Mouse (Mus musculus): ENCODE measurements around the gene Prkg1. TPM values are rescaled to one million over a fixed set of nuclear protein-coding genes. Genes with fewer than 3 reads are reported as not detected.

Prkg1 gene
- polyA plus RNA-seq, 1 experiment from 2014 or later = 4.9 TPM

DNA sequence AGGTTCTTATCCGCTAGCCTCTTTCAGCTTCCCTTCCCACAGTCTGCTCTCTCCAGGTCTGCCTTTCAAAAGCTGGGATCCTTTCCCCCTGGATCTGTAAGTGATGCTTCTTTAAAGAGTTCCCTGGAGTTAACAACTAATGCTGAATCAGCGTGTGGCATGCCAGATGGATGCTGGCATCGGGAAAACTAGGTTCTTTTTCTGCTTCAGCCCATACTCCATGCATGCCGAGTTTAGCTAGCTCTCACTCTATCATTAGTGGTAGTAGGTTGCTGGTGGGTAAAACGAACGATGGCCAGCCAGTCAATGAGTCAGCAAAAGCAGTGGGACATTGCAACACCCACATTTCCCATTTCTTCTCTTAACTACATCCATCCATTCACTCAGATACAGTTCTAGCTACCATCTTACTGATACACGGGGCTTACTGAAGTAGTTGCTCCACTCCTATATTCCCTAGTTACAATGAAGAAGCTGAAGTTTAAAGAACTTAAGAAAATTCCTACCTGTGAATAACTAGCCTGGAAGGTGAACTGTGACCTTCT lies 935.5 kb downstream of the Prkg1 start:
- Histone ChIP-seq H3K4me3 (ENCODE audit: low read depth, low read length) (no peak overlapping the region), H3K4me1 (ENCODE audit: control insufficient read depth, insufficient read depth, low read length) (no peaks in the 10 kb centered on the region), H3K36me3 (ENCODE audit: control insufficient read depth, insufficient read depth, low read length) (no peaks in the 10 kb centered on the region), H3K4me2 (ENCODE audit: low read length) (no peak overlapping the region), H3K27me3 (ENCODE audit: control insufficient read depth, insufficient read depth, low read depth, low read length) (no peaks in the 10 kb centered on the region), H3K27ac (ENCODE audit: low read length) (no peak overlapping the region), H3K9ac (ENCODE audit: low read depth, low read length) (no peak overlapping the region), H3K9me3 (replicated peaks; ENCODE audit: control insufficient read depth, low read length, poor library complexity, severe bottlenecking) (peaks cover 2% of the 10 kb centered on the region; the same call in 1 of the 2 replicates)
- 87% methylated on average over 7 of the region's 7 CpGs for WGBS
- no peak for ATAC-seq

DNA sequence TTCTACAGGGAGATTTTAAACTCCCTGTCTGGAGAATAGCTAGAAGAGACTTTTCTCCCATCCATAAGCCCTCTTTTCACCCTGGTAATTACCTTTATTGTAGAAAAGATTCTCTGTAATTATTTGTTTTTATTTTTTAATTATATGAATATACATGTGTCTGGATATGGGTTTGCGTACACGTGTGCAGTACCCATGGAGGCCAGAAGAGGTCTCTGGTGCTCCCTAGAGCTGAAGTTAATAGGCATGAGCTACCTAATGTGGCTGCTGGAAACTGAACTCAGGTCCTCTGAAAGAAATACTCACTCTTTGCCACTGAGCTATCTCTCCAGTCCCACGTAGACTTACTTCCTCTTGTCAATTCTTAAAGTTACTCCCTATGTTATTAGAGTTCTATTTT lies 937.0 kb downstream of the Prkg1 start:
- Histone ChIP-seq H3K4me1 (ENCODE audit: control insufficient read depth, insufficient read depth, low read length) (no peaks in the 10 kb centered on the region), H3K27ac (ENCODE audit: low read length) (no peak overlapping the region), H3K4me3 (ENCODE audit: low read depth, low read length) (no peak overlapping the region), H3K9me3 (replicated peaks; ENCODE audit: control insufficient read depth, low read length, poor library complexity, severe bottlenecking) (peaks cover 2% of the 10 kb centered on the region; the same call in 1 of the 2 replicates), H3K4me2 (ENCODE audit: low read length) (no peak overlapping the region), H3K9ac (ENCODE audit: low read depth, low read length) (no peak overlapping the region), H3K27me3 (ENCODE audit: control insufficient read depth, insufficient read depth, low read depth, low read length) (no peaks in the 10 kb centered on the region), H3K36me3 (ENCODE audit: control insufficient read depth, insufficient read depth, low read length) (no peaks in the 10 kb centered on the region)
- 86% methylated on average over 3 of the region's 3 CpGs for WGBS
- no peak for ATAC-seq

DNA sequence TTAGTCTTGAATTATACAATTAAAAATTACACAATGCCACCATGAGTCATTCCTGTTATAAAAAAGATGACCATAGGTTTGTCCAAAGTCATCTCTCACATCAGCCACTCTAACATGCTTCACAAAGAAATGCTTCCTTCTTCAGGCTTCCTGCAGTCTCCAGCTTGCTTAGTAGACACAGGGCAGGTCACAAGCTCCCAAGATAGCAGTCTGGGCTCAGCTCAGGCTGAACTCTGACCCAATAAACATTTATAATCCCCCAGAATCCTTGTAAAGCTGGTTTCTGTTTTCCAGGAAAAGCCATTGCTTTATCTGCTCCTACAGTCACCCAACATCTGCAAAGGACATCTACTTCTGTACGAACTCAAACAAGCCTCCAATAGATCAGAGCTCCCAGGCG lies 938.7 kb downstream of the Prkg1 start:
- Histone ChIP-seq H3K9me3 (replicated peaks; ENCODE audit: control insufficient read depth, low read length, poor library complexity, severe bottlenecking) (peaks cover 2% of the 10 kb centered on the region; the same call in 1 of the 2 replicates), H3K4me1 (ENCODE audit: control insufficient read depth, insufficient read depth, low read length) (no peaks in the 10 kb centered on the region), H3K4me3 (ENCODE audit: low read depth, low read length) (no peak overlapping the region), H3K27me3 (ENCODE audit: control insufficient read depth, insufficient read depth, low read depth, low read length) (no peaks in the 10 kb centered on the region), H3K36me3 (ENCODE audit: control insufficient read depth, insufficient read depth, low read length) (no peaks in the 10 kb centered on the region), H3K4me2 (ENCODE audit: low read length) (no peak overlapping the region), H3K27ac (ENCODE audit: low read length) (no peak overlapping the region), H3K9ac (ENCODE audit: low read depth, low read length) (no peak overlapping the region)
- no peak for ATAC-seq
- WGBS = 78% methylated on average over 2 of the region's 2 CpGs

DNA sequence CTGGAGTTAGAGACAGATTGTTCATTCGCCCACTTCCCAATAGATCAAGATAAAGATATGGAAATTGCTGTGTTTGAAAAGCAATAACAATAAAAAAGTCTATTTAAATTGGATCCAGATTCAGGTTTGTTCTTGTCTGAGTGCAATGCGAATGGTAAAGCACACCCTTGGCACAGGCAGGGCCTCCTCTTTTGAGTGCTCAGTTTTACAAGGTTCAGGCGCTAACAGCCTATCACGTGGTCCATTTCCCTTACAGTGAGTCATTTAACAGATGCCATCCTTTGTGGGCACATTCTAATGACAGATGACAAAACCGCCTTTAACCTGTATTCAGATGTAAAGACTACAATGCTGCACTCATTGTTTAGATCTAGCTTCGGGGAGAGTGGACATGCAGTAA lies 949.2 kb downstream of the Prkg1 start:
- no peak for ATAC-seq
- Histone ChIP-seq H3K27me3 (ENCODE audit: control insufficient read depth, insufficient read depth, low read depth, low read length) (no peaks in the 10 kb centered on the region), H3K4me2 (ENCODE audit: low read length) (no peak overlapping the region), H3K9me3 (replicated peaks; ENCODE audit: control insufficient read depth, low read length, poor library complexity, severe bottlenecking) (no peaks in the 10 kb centered on the region), H3K36me3 (ENCODE audit: control insufficient read depth, insufficient read depth, low read length) (no peaks in the 10 kb centered on the region), H3K4me1 (ENCODE audit: control insufficient read depth, insufficient read depth, low read length) (no peaks in the 10 kb centered on the region), H3K27ac (ENCODE audit: low read length) (no peak overlapping the region), H3K4me3 (ENCODE audit: low read depth, low read length) (no peak overlapping the region), H3K9ac (ENCODE audit: low read depth, low read length) (no peak overlapping the region)
- WGBS = 72% methylated on average over 6 of the region's 6 CpGs

DNA sequence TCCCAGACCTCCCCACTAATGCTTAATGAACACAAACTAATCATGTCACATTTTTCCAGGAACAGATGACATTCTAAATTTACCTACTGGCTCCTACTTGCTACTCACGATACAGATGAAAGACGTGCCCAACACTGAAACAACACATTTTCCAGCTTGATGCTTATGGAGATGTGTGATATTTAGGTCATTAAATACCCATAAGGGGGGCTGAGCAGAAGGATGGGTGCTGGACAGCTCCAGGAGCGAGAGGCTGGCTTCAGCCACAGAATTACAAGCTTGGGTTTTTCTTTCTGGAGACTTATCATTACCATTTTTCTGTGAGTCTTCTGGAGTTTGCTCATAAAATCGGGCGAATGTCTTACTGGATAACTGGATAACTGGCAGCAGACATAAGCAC lies 958.6 kb downstream of the Prkg1 start:
- Histone ChIP-seq H3K4me2 (ENCODE audit: low read length) (no peak overlapping the region), H3K9ac (ENCODE audit: low read depth, low read length) (no peak overlapping the region), H3K36me3 (ENCODE audit: control insufficient read depth, insufficient read depth, low read length) (no peaks in the 10 kb centered on the region), H3K27me3 (ENCODE audit: control insufficient read depth, insufficient read depth, low read depth, low read length) (no peaks in the 10 kb centered on the region), H3K4me3 (ENCODE audit: low read depth, low read length) (no peak overlapping the region), H3K4me1 (ENCODE audit: control insufficient read depth, insufficient read depth, low read length) (no peaks in the 10 kb centered on the region), H3K9me3 (replicated peaks; ENCODE audit: control insufficient read depth, low read length, poor library complexity, severe bottlenecking) (no peaks in the 10 kb centered on the region), H3K27ac (ENCODE audit: low read length) (no peak overlapping the region)
- 90% methylated on average over 5 of the region's 5 CpGs for WGBS
- no peak for ATAC-seq

DNA sequence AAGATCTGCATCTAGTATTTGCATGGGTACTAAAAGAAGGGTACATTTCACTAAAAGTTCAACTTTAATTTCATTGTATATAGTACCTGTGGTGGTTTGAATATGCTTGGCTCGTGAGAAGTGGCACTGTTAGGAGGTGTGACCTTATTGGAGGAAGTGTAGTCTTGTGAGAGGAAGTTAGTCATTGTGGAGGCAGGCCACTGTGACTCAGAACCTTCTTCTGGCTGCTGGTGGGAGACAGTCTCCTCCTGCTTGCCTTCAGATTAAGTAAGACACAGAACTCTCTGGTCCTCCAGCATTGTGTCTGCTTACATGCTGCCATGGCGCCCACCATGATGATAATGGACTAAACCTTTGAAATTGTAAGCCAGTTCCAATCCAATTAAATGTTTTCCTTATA lies 984.0 kb downstream of the Prkg1 start:
- no peaks in the 10 kb centered on the region for H3K4me1 ChIP-seq (ENCODE audit: control insufficient read depth, insufficient read depth, low read length)
- no peak overlapping the region for H3K4me2 ChIP-seq (ENCODE audit: low read length)
- WGBS = 87% methylated on average over 2 of the region's 2 CpGs

DNA sequence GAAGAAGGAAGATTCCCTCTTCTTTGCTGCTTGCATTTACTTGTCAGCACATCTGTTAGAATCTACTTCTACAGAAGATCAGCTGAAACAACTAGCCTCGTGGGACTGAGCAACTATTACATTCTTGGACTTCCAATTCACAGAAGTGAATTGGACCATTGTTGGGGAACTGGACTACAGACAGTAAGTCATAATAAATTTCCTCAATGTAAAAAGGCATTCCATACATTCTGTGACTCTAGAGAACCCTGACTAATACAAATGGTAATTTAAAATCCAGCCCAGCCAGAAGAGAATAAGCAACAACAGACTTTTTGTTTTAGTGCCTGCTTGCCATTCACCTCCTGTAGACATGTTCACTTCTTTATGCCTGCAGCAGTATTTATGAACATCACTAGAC lies 996.5 kb downstream of the Prkg1 start:
- Histone ChIP-seq H3K27ac (ENCODE audit: low read length) (no peak overlapping the region), H3K36me3 (ENCODE audit: control insufficient read depth, insufficient read depth, low read length) (no peaks in the 10 kb centered on the region), H3K27me3 (ENCODE audit: control insufficient read depth, insufficient read depth, low read depth, low read length) (no peaks in the 10 kb centered on the region), H3K4me3 (ENCODE audit: low read depth, low read length) (no peak overlapping the region), H3K4me2 (ENCODE audit: low read length) (no peak overlapping the region), H3K9me3 (replicated peaks; ENCODE audit: control insufficient read depth, low read length, poor library complexity, severe bottlenecking) (no peaks in the 10 kb centered on the region), H3K4me1 (ENCODE audit: control insufficient read depth, insufficient read depth, low read length) (no peaks in the 10 kb centered on the region), H3K9ac (ENCODE audit: low read depth, low read length) (no peak overlapping the region)
- no peak for ATAC-seq
- 42% methylated on average over 1 of the region's 1 CpGs for WGBS

More for the DNA sequence above, 984.0 kb downstream of the Prkg1 start:
- no peak overlapping the region for H3K9ac ChIP-seq (ENCODE audit: low read depth, low read length)
- H3K36me3 ChIP-seq (ENCODE audit: control insufficient read depth, insufficient read depth, low read length) = no peaks in the 10 kb centered on the region
- H3K9me3 ChIP-seq (replicated peaks; ENCODE audit: control insufficient read depth, low read length, poor library complexity, severe bottlenecking) = no peaks in the 10 kb centered on the region
- no peak for ATAC-seq
- H3K27me3 ChIP-seq (ENCODE audit: control insufficient read depth, insufficient read depth, low read depth, low read length) = no peaks in the 10 kb centered on the region
- H3K4me3 ChIP-seq (ENCODE audit: low read depth, low read length) = no peak overlapping the region
- no peak overlapping the region for H3K27ac ChIP-seq (ENCODE audit: low read length)

DNA sequence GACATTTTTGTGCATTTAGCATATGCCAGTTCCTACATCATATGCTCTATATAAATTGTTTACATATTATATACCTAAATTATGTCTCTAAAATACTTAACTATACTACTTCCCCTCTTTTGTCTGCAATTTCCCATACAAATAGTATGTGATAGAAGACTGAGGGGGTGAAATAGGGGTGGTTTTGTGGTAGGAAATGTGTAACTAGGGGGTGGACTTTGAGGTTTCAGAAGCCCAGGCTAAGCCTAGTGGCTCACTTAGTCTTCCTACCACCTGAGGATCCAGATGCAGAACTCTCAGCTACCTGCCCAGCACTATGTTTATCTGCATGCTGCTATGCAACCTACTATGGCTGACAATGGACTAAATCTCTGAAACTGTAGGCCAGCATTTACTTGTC lies 1020.4 kb downstream of the Prkg1 start:
- Histone ChIP-seq H3K4me1 (ENCODE audit: control insufficient read depth, insufficient read depth, low read length) (no peaks in the 10 kb centered on the region), H3K27me3 (ENCODE audit: control insufficient read depth, insufficient read depth, low read depth, low read length) (no peaks in the 10 kb centered on the region), H3K27ac (ENCODE audit: low read length) (no peak overlapping the region), H3K9me3 (replicated peaks; ENCODE audit: control insufficient read depth, low read length, poor library complexity, severe bottlenecking) (no peaks in the 10 kb centered on the region), H3K4me2 (ENCODE audit: low read length) (no peak overlapping the region), H3K9ac (ENCODE audit: low read depth, low read length) (no peak overlapping the region), H3K36me3 (ENCODE audit: control insufficient read depth, insufficient read depth, low read length) (no peaks in the 10 kb centered on the region), H3K4me3 (ENCODE audit: low read depth, low read length) (no peak overlapping the region)
- ATAC-seq = no peak

DNA sequence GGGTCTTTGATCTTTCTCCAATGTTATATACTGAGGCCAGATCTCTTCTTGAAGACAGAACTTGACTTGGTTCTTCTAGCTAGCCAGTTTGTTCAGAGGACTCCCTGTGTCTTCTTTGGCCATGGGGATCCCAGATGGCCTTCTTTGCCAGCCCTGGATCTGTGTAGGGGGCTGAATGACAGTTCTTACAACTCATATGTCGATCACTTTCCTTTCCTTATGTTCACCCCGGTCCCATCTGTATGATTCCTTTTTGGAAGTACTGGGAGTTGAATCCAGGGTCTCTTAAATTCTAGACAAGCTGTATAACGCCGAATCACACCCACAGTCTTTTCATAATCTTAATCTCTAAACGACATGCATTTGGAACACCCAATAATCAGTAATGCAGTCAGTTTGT lies 1065.7 kb downstream of the Prkg1 start:
- Histone ChIP-seq H3K27ac (ENCODE audit: low read length) (no peak overlapping the region), H3K4me1 (ENCODE audit: control insufficient read depth, insufficient read depth, low read length) (no peaks in the 10 kb centered on the region), H3K27me3 (ENCODE audit: control insufficient read depth, insufficient read depth, low read depth, low read length) (no peaks in the 10 kb centered on the region), H3K9ac (ENCODE audit: low read depth, low read length) (no peak overlapping the region), H3K4me3 (ENCODE audit: low read depth, low read length) (no peak overlapping the region), H3K36me3 (ENCODE audit: control insufficient read depth, insufficient read depth, low read length) (no peaks in the 10 kb centered on the region), H3K9me3 (replicated peaks; ENCODE audit: control insufficient read depth, low read length, poor library complexity, severe bottlenecking) (0 out of 2 replicates have a peak, but pooled peaks cover 2% of the 10 kb centered on the region), H3K4me2 (ENCODE audit: low read length) (no peak overlapping the region)
- ATAC-seq = no peak
- WGBS = 93% methylated on average over 5 of the region's 5 CpGs
